Mouse (Mus musculus): ENCODE results near the gene Dpm3. TPM values are rescaled to one million over a fixed set of nuclear protein-coding genes. Genes with fewer than 3 reads are reported as not detected.

Gene Dpm3
- polyA plus RNA-seq, 1 experiment from 2014 or later, result 106 TPM

DNA sequence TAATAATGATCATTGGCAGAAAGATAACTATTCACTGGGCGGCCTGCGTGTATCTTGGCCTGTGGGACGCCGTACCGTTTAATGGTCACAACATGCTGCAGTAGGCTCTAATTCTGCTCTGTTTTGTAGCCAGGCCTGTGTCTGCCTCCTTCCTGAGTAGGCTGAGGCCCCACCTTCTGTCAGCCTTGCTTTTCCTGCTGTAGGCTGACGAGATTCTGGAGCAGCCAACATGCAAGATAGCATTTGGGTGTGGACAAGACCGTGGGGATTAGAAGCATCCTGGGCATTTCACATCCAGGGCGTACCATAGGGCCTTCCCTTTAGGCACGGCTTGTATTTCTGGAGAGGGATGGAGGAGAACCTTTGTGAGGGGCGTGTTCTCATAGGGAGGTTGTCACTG is 3.3 kb downstream of the Dpm3 start:
- no peak overlapping the region for H3K27ac ChIP-seq (replicated peaks; ENCODE audit: low read depth, low read length)
- H3K27me3 ChIP-seq (ENCODE audit: control insufficient read depth, insufficient read depth, low read length), result no peaks in the 10 kb centered on the region
- no peak overlapping the region for H3K9ac ChIP-seq (ENCODE audit: low read length)
- no peak for ATAC-seq (ENCODE audit: insufficient number of reproducible peaks, low FRiP score, low TSS enrichment, low read depth)
- WGBS, result 71% methylated on average over 10 of the region's 10 CpGs
- no peak for DNase-seq (ENCODE audit: low spot score)
- no peak overlapping the region for H3K4me3 ChIP-seq (ENCODE audit: low read depth, low read length)
- no peak overlapping the region for H3K4me2 ChIP-seq (ENCODE audit: low read depth, severe bottlenecking)
- H3K4me1 ChIP-seq (ENCODE audit: control insufficient read depth, insufficient read depth, low read length), result peaks cover 4% of the 10 kb centered on the region; the same call in 1 of the 2 replicates
- no peaks in the 10 kb centered on the region for H3K36me3 ChIP-seq (ENCODE audit: control insufficient read depth, insufficient read depth, low read length)
- H3K9me3 ChIP-seq (ENCODE audit: control insufficient read depth, low read length), result no peaks in the 10 kb centered on the region

- peak overlapping the region; percentile 95 for H3K4me2 ChIP-seq (ENCODE audit: low read depth, severe bottlenecking)
- peak; percentile 66 for ATAC-seq (ENCODE audit: insufficient number of reproducible peaks, low FRiP score, low TSS enrichment, low read depth)
- H3K4me1 ChIP-seq (ENCODE audit: control insufficient read depth, insufficient read depth, low read length), result peaks cover 15% of the 10 kb centered on the region
- no peaks in the 10 kb centered on the region for H3K36me3 ChIP-seq (ENCODE audit: control insufficient read depth, insufficient read depth, low read length)
- H3K27me3 ChIP-seq (ENCODE audit: control insufficient read depth, insufficient read depth, low read length), result no peaks in the 10 kb centered on the region
- H3K4me3 ChIP-seq (ENCODE audit: low read depth, low read length), result peak overlapping the region; percentile 55
- DNase-seq (ENCODE audit: low spot score), result peak; percentile 87
- WGBS, result under 1% methylated on average over 20 of the region's 20 CpGs
- peak overlapping the region; percentile 83 for H3K9ac ChIP-seq (ENCODE audit: low read length)
- no peak overlapping the region; the same call in 1 of the 2 replicates for H3K27ac ChIP-seq (replicated peaks; ENCODE audit: low read depth, low read length)
- H3K9me3 ChIP-seq (ENCODE audit: control insufficient read depth, low read length), result no peaks in the 10 kb centered on the region
These were observed 7.3 kb downstream of the Dpm3 start for GRCm38 (mm10) chr3:89266439-89266893.

GRCm38 (mm10) chr3:89268916-89269315 is 9.8 kb downstream of the Dpm3 start:
- no peaks in the 10 kb centered on the region for H3K27me3 ChIP-seq (ENCODE audit: control insufficient read depth, insufficient read depth, low read length)
- H3K36me3 ChIP-seq (ENCODE audit: control insufficient read depth, insufficient read depth, low read length), result no peaks in the 10 kb centered on the region
- WGBS, result 49% methylated on average over 8 of the region's 8 CpGs
- DNase-seq (ENCODE audit: low spot score) (no peak), ATAC-seq (ENCODE audit: insufficient number of reproducible peaks, low FRiP score, low TSS enrichment, low read depth) (no peak)
- H3K4me1 ChIP-seq (ENCODE audit: control insufficient read depth, insufficient read depth, low read length), result peaks cover 15% of the 10 kb centered on the region
- no peaks in the 10 kb centered on the region for H3K9me3 ChIP-seq (ENCODE audit: control insufficient read depth, low read length)
- H3K27ac ChIP-seq (replicated peaks; ENCODE audit: low read depth, low read length), result no peak overlapping the region
- H3K9ac ChIP-seq (ENCODE audit: low read length), result no peak overlapping the region
- no peak overlapping the region for H3K4me2 ChIP-seq (ENCODE audit: low read depth, severe bottlenecking)
- H3K4me3 ChIP-seq (ENCODE audit: low read depth, low read length), result no peak overlapping the region

- H3K4me1 ChIP-seq (ENCODE audit: control insufficient read depth, insufficient read depth, low read length), result peaks cover 15% of the 10 kb centered on the region
- no peak for ATAC-seq (ENCODE audit: insufficient number of reproducible peaks, low FRiP score, low TSS enrichment, low read depth)
These were observed 11.0 kb downstream of the Dpm3 start, which contains the start of gene Slc50a1 for GRCm38 (mm10) chr3:89270051-89270755. Slc50a1 (minus strand) TSS chr3:89270570.

DNA sequence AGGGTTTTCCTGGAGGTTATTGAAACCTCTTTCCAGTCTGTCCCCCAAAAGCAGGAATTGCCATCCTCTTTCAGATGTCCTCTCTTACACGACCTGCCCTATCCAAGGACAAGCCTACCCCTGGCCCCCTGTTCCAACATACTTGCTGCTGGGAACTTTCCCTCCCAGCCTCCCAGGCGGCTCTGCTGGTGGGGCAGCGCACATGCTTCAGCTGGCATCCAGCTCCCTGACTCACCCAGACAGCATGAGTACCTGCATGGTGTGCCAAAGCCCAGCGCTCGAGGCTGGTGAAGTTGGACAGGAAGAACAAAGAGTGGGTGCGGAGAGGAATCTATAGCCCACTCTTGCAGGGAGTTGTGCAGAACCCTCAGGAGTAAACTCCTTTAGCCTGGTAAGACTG is 11.7 kb downstream of the Dpm3 start:
- Histone ChIP-seq H3K9me3 (ENCODE audit: control insufficient read depth, low read length) (no peaks in the 10 kb centered on the region), H3K27me3 (ENCODE audit: control insufficient read depth, insufficient read depth, low read length) (no peaks in the 10 kb centered on the region), H3K4me3 (ENCODE audit: low read depth, low read length) (peak overlapping the region; percentile 42), H3K27ac (replicated peaks; ENCODE audit: low read depth, low read length) (peak overlapping the region; percentile 66; the same call in 1 of the 2 replicates), H3K4me1 (ENCODE audit: control insufficient read depth, insufficient read depth, low read length) (peaks cover 15% of the 10 kb centered on the region), H3K36me3 (ENCODE audit: control insufficient read depth, insufficient read depth, low read length) (no peaks in the 10 kb centered on the region), H3K4me2 (ENCODE audit: low read depth, severe bottlenecking) (peak overlapping the region; percentile 77; the same call in 1 of the 2 replicates), H3K9ac (ENCODE audit: low read length) (peak overlapping the region; percentile 78)
- no peak for DNase-seq (ENCODE audit: low spot score)
- ATAC-seq (ENCODE audit: insufficient number of reproducible peaks, low FRiP score, low TSS enrichment, low read depth), result no peak
- WGBS, result 79% methylated on average over 6 of the region's 6 CpGs

More at GRCm38 (mm10) chr3:89270051-89270755, 11.0 kb downstream of the Dpm3 start, which contains the start of gene Slc50a1:
- Histone ChIP-seq H3K27me3 (ENCODE audit: control insufficient read depth, insufficient read depth, low read length) (no peaks in the 10 kb centered on the region), H3K36me3 (ENCODE audit: control insufficient read depth, insufficient read depth, low read length) (no peaks in the 10 kb centered on the region), H3K9me3 (ENCODE audit: control insufficient read depth, low read length) (no peaks in the 10 kb centered on the region), H3K27ac (replicated peaks; ENCODE audit: low read depth, low read length) (peak within 1 kb of the TSS; percentile 66), H3K9ac (ENCODE audit: low read length) (peak within 1 kb of the TSS; percentile 78), H3K4me2 (ENCODE audit: low read depth, severe bottlenecking) (peak within 1 kb of the TSS; percentile 77), H3K4me3 (ENCODE audit: low read depth, low read length) (peak within 1 kb of the TSS; percentile 42)
- WGBS, result 6% methylated on average over 39 of the region's 39 CpGs
- DNase-seq (ENCODE audit: low spot score), result peak; percentile 80

DNA sequence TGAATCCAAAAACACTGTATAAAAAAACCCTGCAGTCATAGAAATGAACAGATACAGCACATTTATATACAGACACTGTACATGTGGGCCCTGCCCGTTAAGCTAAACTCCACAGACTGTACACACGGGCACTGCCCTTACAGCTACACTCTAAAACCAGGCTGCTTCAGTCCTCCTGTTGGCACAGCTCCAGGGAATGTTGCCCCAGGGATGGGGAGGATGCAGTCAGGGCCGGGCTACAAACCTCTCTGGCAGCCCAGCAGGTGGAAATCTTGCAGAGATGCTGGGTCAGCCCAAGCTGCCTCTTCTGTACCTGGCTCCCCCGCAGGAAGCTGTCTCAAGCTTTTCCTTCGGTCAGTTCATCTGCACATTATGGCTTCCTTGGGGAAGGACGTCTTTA is 12.6 kb downstream of the Dpm3 start:
- ATAC-seq (ENCODE audit: insufficient number of reproducible peaks, low FRiP score, low TSS enrichment, low read depth), result no peak
- 80% methylated on average over 6 of the region's 6 CpGs for WGBS
- no peak overlapping the region for H3K4me2 ChIP-seq (ENCODE audit: low read depth, severe bottlenecking)
- no peaks in the 10 kb centered on the region for H3K9me3 ChIP-seq (ENCODE audit: control insufficient read depth, low read length)
- no peaks in the 10 kb centered on the region for H3K27me3 ChIP-seq (ENCODE audit: control insufficient read depth, insufficient read depth, low read length)
- H3K36me3 ChIP-seq (ENCODE audit: control insufficient read depth, insufficient read depth, low read length), result no peaks in the 10 kb centered on the region
- H3K27ac ChIP-seq (replicated peaks; ENCODE audit: low read depth, low read length), result no peak overlapping the region
- peaks cover 19% of the 10 kb centered on the region for H3K4me1 ChIP-seq (ENCODE audit: control insufficient read depth, insufficient read depth, low read length)
- DNase-seq (ENCODE audit: low spot score), result no peak
- no peak overlapping the region for H3K4me3 ChIP-seq (ENCODE audit: low read depth, low read length)
- H3K9ac ChIP-seq (ENCODE audit: low read length), result no peak overlapping the region

GRCm38 (mm10) chr3:89276061-89276460 is 16.9 kb downstream of the Dpm3 start:
- Histone ChIP-seq H3K36me3 (ENCODE audit: control insufficient read depth, insufficient read depth, low read length) (no peaks in the 10 kb centered on the region), H3K27ac (replicated peaks; ENCODE audit: low read depth, low read length) (no peak overlapping the region), H3K4me1 (ENCODE audit: control insufficient read depth, insufficient read depth, low read length) (peaks cover 37% of the 10 kb centered on the region), H3K9ac (ENCODE audit: low read length) (no peak overlapping the region), H3K9me3 (ENCODE audit: control insufficient read depth, low read length) (no peaks in the 10 kb centered on the region), H3K27me3 (ENCODE audit: control insufficient read depth, insufficient read depth, low read length) (0 out of 2 replicates have a peak, but pooled peaks cover 6% of the 10 kb centered on the region), H3K4me3 (ENCODE audit: low read depth, low read length) (no peak overlapping the region), H3K4me2 (ENCODE audit: low read depth, severe bottlenecking) (no peak overlapping the region)
- DNase-seq (ENCODE audit: low spot score) (no peak), ATAC-seq (ENCODE audit: insufficient number of reproducible peaks, low FRiP score, low TSS enrichment, low read depth) (no peak)
- 95% methylated on average over 13 of the region's 13 CpGs for WGBS

DNA sequence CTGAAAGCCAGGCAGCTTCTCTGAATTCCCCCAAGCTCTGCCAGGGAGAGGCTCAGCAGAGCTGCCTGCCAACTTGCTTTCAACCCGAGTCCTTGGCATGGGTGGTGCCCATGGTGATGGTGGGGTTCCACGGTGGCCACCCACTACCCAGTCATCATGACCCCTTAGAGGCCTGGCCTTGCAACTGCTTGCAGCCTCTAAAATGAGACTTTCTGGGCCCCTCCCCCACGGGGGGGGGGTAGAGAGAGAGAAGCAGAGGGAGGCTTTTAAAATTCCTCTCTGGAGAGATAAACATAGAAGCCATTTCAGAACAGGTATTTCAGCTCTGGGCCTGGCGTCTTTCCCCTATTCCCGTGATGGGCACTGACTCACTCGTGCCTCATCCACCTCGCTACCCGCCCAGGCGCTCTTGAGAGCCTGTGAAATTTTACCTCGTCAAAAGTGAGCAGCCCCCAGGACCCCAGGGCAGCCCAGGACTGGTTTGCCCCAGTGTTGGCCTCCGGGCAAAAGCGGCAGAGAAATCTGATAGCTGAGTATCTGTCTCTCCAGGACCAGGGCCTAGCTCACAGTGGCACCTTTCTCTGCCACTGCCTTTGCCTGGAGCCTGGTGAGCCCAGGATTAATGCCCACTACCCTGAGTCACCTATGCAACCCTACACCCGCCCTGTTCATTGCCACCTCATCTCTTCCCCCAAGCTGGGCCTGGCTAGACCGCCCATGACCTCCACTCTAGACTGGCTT is 18.3 kb downstream of the Dpm3 start:
- Histone ChIP-seq H3K36me3 (ENCODE audit: control insufficient read depth, insufficient read depth, low read length) (no peaks in the 10 kb centered on the region), H3K4me2 (ENCODE audit: low read depth, severe bottlenecking) (peak overlapping the region; percentile 95), H3K27me3 (ENCODE audit: control insufficient read depth, insufficient read depth, low read length) (0 out of 2 replicates have a peak, but pooled peaks cover 6% of the 10 kb centered on the region), H3K9me3 (ENCODE audit: control insufficient read depth, low read length) (no peaks in the 10 kb centered on the region), H3K4me3 (ENCODE audit: low read depth, low read length) (peak overlapping the region; percentile 57), H3K4me1 (ENCODE audit: control insufficient read depth, insufficient read depth, low read length) (peaks cover 44% of the 10 kb centered on the region), H3K9ac (ENCODE audit: low read length) (peak overlapping the region; percentile 53), H3K27ac (replicated peaks; ENCODE audit: low read depth, low read length) (peak overlapping the region; percentile 33; the same call in 1 of the 2 replicates)
- 19% methylated on average over 14 of the region's 14 CpGs for WGBS
- ATAC-seq (ENCODE audit: insufficient number of reproducible peaks, low FRiP score, low TSS enrichment, low read depth) (no peak), DNase-seq (ENCODE audit: low spot score) (peak; percentile 37)

Data from limb, embryonic 11.5 days (tissue).